Mouse (Mus musculus) limb, embryonic 10.5 days (tissue): ENCODE results near the gene Colgalt2. TPM values are rescaled to one million over a fixed set of nuclear protein-coding genes. Genes with fewer than 3 reads are reported as not detected.

ENCODE experiments used
- DNase-seq: peaks from one replicate; pipeline ENCODE4 v3.0.0-alpha.2; 2017; ENCODE audit warnings: low spot score
- H3K27ac ChIP-seq: fragments of 300-500 bp; sonication (generic); 2 replicates; pipeline ENCODE4 v1.5.1; 2016; ENCODE audit warnings: mild to moderate bottlenecking
- H3K27me3 ChIP-seq: fragments of 300-500 bp; sonication (generic); 2 replicates; pipeline ENCODE4 v1.6.1; 2016; ENCODE audit warnings: low read depth, mild to moderate bottlenecking; ENCODE audit not compliant: poor library complexity, severe bottlenecking
- H3K36me3 ChIP-seq: fragments of 300-500 bp; sonication (generic); 2 replicates; pipeline ENCODE4 v1.6.1; 2016; ENCODE audit warnings: mild to moderate bottlenecking, moderate library complexity
- H3K4me1 ChIP-seq: fragments of 300-500 bp; sonication (generic); 2 replicates; pipeline ENCODE4 v1.6.1; 2016
- H3K4me3 ChIP-seq: fragments of 300-500 bp; sonication (generic); 2 replicates; pipeline ENCODE4 v1.5.1; 2016; ENCODE audit warnings: mild to moderate bottlenecking, moderate library complexity
- H3K9me3 ChIP-seq: fragments of 300-500 bp; sonication (generic); replicated peaks from 2 replicates; pipeline ENCODE4 v1.6.1; 2016; ENCODE audit warnings: mild to moderate bottlenecking
- WGBS: fragments of 180-500 bp; shearing (Covaris S2); methylation state at CpG from one replicate; pipeline ENCODE4 v1.1.7; 2016; 5-methylcytosine and 5-hydroxymethylcytosine counted together
- polyA plus RNA-seq: library from polyadenylated mRNA; unstranded; fragments of >200 nt; fragmentation: Nextera tagmentation; extraction: Ambion mirVana; gene quantifications from 2 replicates; pipeline ENCODE4 v1.2.1, GENCODE M21; 2016

The Colgalt2 gene
- polyA plus RNA-seq, 1 experiment from 2014 or later: 1.0 TPM

DNA sequence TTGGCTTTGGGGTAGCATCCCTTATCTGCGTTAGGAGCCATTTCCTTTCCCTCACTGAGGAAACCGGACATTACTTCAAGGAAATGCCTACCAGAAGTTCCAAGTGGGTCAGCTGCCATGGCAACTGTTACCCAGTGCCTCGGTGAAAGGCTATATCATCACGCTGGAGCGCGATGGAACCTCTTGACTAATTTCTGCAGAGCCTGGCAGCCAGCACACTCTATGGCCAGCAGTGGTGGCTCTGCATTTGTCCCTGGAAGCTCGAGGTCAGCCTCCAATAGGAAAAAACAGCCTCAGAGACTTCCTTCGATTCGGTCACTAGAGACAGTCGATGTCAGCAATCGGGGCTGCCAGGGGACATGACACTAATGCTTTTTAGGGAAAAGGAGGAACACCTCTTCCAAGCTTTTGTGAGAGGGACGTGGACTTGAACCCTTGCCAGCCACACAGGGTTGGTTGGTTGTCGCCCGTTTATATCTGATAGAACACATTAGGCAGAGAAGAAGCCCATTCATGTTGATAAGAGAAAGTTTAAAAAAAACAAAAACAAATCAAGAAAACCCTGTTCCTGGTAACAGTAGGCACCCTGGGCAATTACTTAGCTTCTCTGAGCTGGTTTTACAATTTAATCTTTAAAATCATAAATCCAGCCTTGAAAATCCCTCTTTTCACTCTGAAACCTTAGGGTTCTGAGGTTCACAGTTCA is 157.1 kb downstream of the Colgalt2 start:
- Histone ChIP-seq H3K4me3 (no peak overlapping the region), H3K36me3 (peaks cover 59% of the 10 kb centered on the region), H3K4me1 (peaks cover 32% of the 10 kb centered on the region), H3K27me3 (no peaks in the 10 kb centered on the region), H3K9me3 (no peaks in the 10 kb centered on the region), H3K27ac (0 out of 2 replicates have a peak overlapping the region, but pooled peaks have one; percentile 34)
- DNase-seq: no peak
- WGBS: 85% methylated on average over 14 of the region's 14 CpGs

Other genes with a start within 250 kb of the Colgalt2 start
- 109 and 121 TPM in 2 replicates for gene Tsen15, start 13.1 kb upstream of the Colgalt2 start, polyA plus RNA-seq